Mouse (Mus musculus) right cerebral cortex, postnatal 36 days (tissue): ENCODE data around the gene Zmynd15.
"Not testable (repeated sequence)": the region's sequence is repeated elsewhere in the genome, so short reads cannot be mapped to it uniquely, and the experiment has no call there.

Experiments
- DNase-seq, 2 experiments: peaks; one replicate each; pipeline ENCODE4 v3.0.0; 2022; ENCODE audit warnings: low spot score in 2 of 2, mixed read lengths in 1 of 2

The Zmynd15 gene

GRCm38 (mm10) chr11:70447373-70447772 is 11.9 kb upstream of the Zmynd15 start:
- no peak for DNase-seq

GRCm38 (mm10) chr11:70450926-70451325 is 8.3 kb upstream of the Zmynd15 start:
- no peak for DNase-seq

- peak; percentile 93 to 95 for DNase-seq
These were observed 7.3 kb upstream of the Zmynd15 start, which contains the start of gene Med11 for GRCm38 (mm10) chr11:70451797-70452498. TSS of gene Med11 (plus strand) at chr11:70451919.

GRCm38 (mm10) chr11:70453261-70454044 is 5.8 kb upstream of the Zmynd15 start:
- DNase-seq = no peak

GRCm38 (mm10) chr11:70459601-70460101 is 418 bp downstream of the Zmynd15 start, which contains the start of gene Cxcl16:
TSS of gene Cxcl16 (minus strand) at chr11:70459984.
- no peak for DNase-seq

GRCm38 (mm10) chr11:70463970-70464369 is 4.7 kb downstream of the Zmynd15 start:
- DNase-seq = no peak

GRCm38 (mm10) chr11:70465211-70465610 is 6.0 kb downstream of the Zmynd15 start:
- DNase-seq = no peak

GRCm38 (mm10) chr11:70465824-70466223 is 6.6 kb downstream of the Zmynd15 start:
- no peak for DNase-seq

- DNase-seq = no peak
These were observed 8.8 kb downstream of the Zmynd15 start for GRCm38 (mm10) chr11:70467902-70468619.

- DNase-seq = no peak
These were observed 10.5 kb downstream of the Zmynd15 start for GRCm38 (mm10) chr11:70469764-70470163.

GRCm38 (mm10) chr11:70472716-70473115 is 13.5 kb downstream of the Zmynd15 start:
- DNase-seq = no peak

- not testable (repeated sequence) for DNase-seq
These were observed 14.1 kb downstream of the Zmynd15 start for GRCm38 (mm10) chr11:70473291-70473690.

GRCm38 (mm10) chr11:70474872-70475534 is 15.8 kb downstream of the Zmynd15 start:
- no peak for DNase-seq

- DNase-seq = no peak
These were observed 26.3 kb downstream of the Zmynd15 start for GRCm38 (mm10) chr11:70485498-70485897.

- no peak for DNase-seq
These were observed 28.6 kb downstream of the Zmynd15 start for GRCm38 (mm10) chr11:70487816-70488215.

- DNase-seq = peak in 1 of 2 experiments; percentile 8
These were observed 29.9 kb downstream of the Zmynd15 start for GRCm38 (mm10) chr11:70489138-70489537.

- no peak for DNase-seq
These were observed 30.5 kb downstream of the Zmynd15 start for GRCm38 (mm10) chr11:70489684-70490083.

GRCm38 (mm10) chr11:70499566-70500475 is 40.6 kb downstream of the Zmynd15 start:
- DNase-seq = no peak

- DNase-seq = no peak
These were observed 41.2 kb downstream of the Zmynd15 start for GRCm38 (mm10) chr11:70500476-70500812.

- DNase-seq = no peak
These were observed 42.8 kb downstream of the Zmynd15 start for GRCm38 (mm10) chr11:70502018-70502417.
